Mouse (Mus musculus): ENCODE measurements around the gene Gfer. TPM values are rescaled to one million over a fixed set of nuclear protein-coding genes. Genes with fewer than 3 reads are reported as not detected.

The Gfer gene
- polyA plus RNA-seq, 1 experiment from 2014 or later = 48.5 TPM

DNA sequence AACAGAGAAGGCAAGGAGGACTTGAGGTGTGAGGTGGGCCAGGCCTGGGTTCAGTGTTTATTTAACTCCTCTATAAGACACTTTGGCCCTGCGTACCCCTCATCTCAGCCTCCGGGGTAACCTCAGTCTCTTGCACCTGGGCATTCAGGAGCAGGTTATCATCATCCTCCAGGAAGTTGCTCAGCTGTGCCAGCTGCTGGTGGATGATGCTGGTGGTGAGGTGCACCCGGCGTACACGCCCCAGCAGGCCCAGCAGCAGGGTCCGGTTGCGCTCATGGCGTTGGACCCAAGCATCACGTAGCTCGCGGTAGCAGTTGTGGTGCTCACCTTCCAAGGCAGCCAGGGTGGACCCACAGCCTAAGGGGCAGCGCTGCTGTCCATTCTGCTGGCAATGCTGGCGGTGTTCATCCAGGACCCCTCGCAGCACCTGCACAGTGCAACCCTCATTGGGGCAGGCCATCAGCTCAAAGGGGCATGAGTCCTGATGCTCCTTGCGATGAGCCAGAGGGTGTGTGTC is 20.3 kb upstream of the Gfer start:
- Histone ChIP-seq H3K27me3 (replicated peaks; ENCODE audit: control insufficient read depth, insufficient read depth, low read length) (no peaks in the 10 kb centered on the region), H3K36me3 (ENCODE audit: control insufficient read depth, insufficient read depth, low read length) (no peaks in the 10 kb centered on the region), H3K27ac (ENCODE audit: low read length) (no peak overlapping the region), H3K4me3 (ENCODE audit: low read length) (no peak overlapping the region), H3K4me1 (ENCODE audit: control insufficient read depth, insufficient read depth, low read length) (peaks cover 5% of the 10 kb centered on the region; the same call in 1 of the 2 replicates), H3K9ac (ENCODE audit: low read depth, low read length) (no peak overlapping the region), H3K9me3 (ENCODE audit: control insufficient read depth, low read length) (no peaks in the 10 kb centered on the region), H3K4me2 (ENCODE audit: low read depth, low read length) (no peak overlapping the region)
- ATAC-seq = no peak
- WGBS = 98% methylated on average over 15 of the region's 15 CpGs

DNA sequence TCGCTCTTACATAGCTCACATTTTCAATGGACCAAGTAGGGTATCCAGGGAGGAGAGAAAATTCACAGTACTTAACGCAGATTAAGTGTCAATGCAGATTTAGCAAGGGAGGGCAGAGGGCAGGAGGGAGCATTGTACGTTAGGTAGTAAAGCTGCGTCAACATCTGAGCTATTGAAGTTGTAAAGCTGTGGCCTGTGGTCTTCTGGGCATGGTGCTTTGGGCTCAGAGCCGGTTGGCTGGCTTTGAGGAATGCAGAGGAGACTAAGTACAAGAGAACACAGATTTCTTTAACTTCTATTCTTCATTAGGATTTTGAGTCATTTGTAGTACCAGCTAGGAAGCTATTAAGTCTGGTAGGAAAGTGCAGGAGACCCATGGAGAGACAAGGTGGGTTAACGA is 19.6 kb upstream of the Gfer start:
- H3K9me3 ChIP-seq (ENCODE audit: control insufficient read depth, low read length) = no peaks in the 10 kb centered on the region
- ATAC-seq = no peak
- H3K4me1 ChIP-seq (ENCODE audit: control insufficient read depth, insufficient read depth, low read length) = peaks cover 5% of the 10 kb centered on the region; the same call in 1 of the 2 replicates
- H3K4me2 ChIP-seq (ENCODE audit: low read depth, low read length) = no peak overlapping the region
- H3K4me3 ChIP-seq (ENCODE audit: low read length) = no peak overlapping the region
- no peak overlapping the region for H3K9ac ChIP-seq (ENCODE audit: low read depth, low read length)
- no peaks in the 10 kb centered on the region for H3K36me3 ChIP-seq (ENCODE audit: control insufficient read depth, insufficient read depth, low read length)
- H3K27me3 ChIP-seq (replicated peaks; ENCODE audit: control insufficient read depth, insufficient read depth, low read length) = no peaks in the 10 kb centered on the region
- 74% methylated on average over 6 of the region's 6 CpGs for WGBS
- H3K27ac ChIP-seq (ENCODE audit: low read length) = no peak overlapping the region

DNA sequence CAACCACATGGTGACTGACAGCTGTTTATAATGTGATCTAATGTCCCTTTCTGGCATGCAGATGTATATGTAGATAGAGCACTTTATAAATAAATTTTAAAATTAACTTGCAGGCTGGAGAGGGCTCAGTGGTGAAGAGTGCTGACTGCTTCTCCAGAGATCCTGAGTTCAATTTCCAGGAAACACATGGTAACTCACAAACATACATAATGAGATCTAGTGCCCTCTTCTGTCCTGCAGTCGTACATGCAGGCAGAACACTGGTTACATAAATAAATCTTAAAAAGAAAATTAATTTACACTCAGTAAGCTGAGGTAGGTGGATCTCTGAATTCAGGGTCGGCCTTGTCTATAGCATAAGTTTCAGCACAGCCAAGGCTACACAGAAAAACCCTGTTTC is 12.7 kb upstream of the Gfer start:
- Histone ChIP-seq H3K4me3 (ENCODE audit: low read length) (peak overlapping the region; percentile 64; the same call in 1 of the 2 replicates), H3K4me2 (ENCODE audit: low read depth, low read length) (no peak overlapping the region), H3K36me3 (ENCODE audit: control insufficient read depth, insufficient read depth, low read length) (peaks cover 10% of the 10 kb centered on the region; the same call in 1 of the 2 replicates), H3K9me3 (ENCODE audit: control insufficient read depth, low read length) (no peaks in the 10 kb centered on the region), H3K27ac (ENCODE audit: low read length) (no peak overlapping the region), H3K27me3 (replicated peaks; ENCODE audit: control insufficient read depth, insufficient read depth, low read length) (no peaks in the 10 kb centered on the region), H3K9ac (ENCODE audit: low read depth, low read length) (no peak overlapping the region), H3K4me1 (ENCODE audit: control insufficient read depth, insufficient read depth, low read length) (peaks cover 10% of the 10 kb centered on the region; the same call in 1 of the 2 replicates)
- 31% methylated on average over 2 of the region's 2 CpGs for WGBS
- no peak for ATAC-seq

DNA sequence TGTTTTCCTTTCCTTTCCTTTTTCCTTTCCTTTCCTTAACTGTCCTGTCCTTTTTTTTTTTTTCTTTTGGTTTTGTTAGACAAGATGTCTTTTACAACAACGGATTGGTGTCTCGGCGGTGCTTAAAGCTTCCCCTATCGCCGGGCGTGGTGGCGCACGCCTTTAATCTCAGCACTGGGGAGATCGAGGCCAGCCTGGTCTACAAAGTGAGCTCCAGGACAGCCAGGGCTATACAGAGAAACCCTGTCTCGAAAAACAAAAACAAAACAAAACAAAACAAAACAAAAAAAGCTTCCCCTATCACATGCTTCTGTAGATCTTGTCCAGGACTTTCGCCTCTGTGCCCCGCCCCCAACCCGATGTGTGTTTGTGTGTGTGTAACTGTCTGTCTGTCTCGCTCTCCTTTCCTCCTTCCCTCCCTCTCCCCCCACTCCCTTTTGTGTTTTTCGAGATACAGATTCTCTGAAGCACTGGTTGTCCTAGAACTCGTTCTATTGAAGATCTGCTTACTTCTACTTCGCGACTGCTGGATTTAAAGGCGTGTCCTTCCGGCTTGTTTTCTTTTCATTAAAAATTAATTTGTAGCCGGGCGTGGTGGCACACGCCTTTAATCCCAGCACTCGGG is 12.0 kb upstream of the Gfer start:
- Histone ChIP-seq H3K36me3 (ENCODE audit: control insufficient read depth, insufficient read depth, low read length) (peaks cover 10% of the 10 kb centered on the region; the same call in 1 of the 2 replicates), H3K9ac (ENCODE audit: low read depth, low read length) (peak overlapping the region; percentile 86), H3K4me1 (ENCODE audit: control insufficient read depth, insufficient read depth, low read length) (peaks cover 10% of the 10 kb centered on the region; the same call in 1 of the 2 replicates), H3K4me3 (ENCODE audit: low read length) (peak overlapping the region; percentile 64), H3K4me2 (ENCODE audit: low read depth, low read length) (peak overlapping the region; percentile 79), H3K27ac (ENCODE audit: low read length) (peak overlapping the region; percentile 75), H3K9me3 (ENCODE audit: control insufficient read depth, low read length) (no peaks in the 10 kb centered on the region), H3K27me3 (replicated peaks; ENCODE audit: control insufficient read depth, insufficient read depth, low read length) (no peaks in the 10 kb centered on the region)
- ATAC-seq = peak; percentile 38
- 4% methylated on average over 24 of the region's 24 CpGs for WGBS

DNA sequence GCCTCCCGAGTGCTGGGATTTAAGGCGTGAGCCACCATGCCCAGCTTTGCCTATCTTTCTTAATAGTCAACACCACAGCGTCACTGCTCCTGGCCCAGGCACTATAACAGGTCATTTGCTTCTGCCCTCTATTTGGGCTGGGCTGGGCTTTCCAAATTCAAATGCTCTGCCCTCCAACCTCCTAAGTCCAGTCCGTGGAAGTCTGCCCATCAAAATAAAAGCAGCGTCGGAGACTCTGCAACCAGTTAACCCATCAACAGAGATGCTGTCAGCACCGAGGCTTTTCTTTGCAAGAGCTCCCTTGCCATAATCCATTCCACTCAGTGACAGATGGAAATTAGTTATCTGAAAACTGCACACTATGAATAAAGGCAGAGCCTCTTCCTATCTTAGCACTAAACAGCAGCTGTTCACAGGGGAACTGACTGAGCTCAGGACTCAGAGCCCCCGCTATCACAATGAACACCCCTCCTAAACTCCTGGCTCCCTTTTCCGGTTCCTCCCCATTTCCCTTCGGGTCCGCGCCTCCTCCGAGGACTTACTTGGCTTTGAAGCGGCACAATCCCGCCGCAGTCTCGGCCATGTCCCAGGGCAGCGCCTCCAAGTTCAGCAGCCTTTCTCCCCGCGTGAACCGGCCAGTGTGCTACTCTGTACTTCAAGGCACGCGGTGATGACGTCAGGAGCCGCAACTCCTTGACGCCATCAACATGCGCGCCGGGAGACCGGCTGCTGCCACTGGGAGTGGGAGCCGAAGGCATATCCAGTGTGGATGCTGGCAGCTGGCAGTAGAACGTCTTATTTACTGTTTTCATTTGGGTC is 11.2 kb upstream of the Gfer start, which contains the start of gene Tbl3:
Gene Tbl3 (minus strand): TSS at position 679 of the 819 bp plus-strand sequence.
- 3% methylated on average over 32 of the region's 32 CpGs for WGBS
- peak within 1 kb of the TSS; percentile 75 for H3K27ac ChIP-seq (ENCODE audit: low read length)
- peak within 1 kb of the TSS; percentile 79 for H3K4me2 ChIP-seq (ENCODE audit: low read depth, low read length)
- peak within 1 kb of the TSS; percentile 86 for H3K9ac ChIP-seq (ENCODE audit: low read depth, low read length)
- no peaks in the 10 kb centered on the region for H3K27me3 ChIP-seq (replicated peaks; ENCODE audit: control insufficient read depth, insufficient read depth, low read length)
- peak within 1 kb of the TSS; percentile 64 for H3K4me3 ChIP-seq (ENCODE audit: low read length)
- no peaks in the 10 kb centered on the region for H3K9me3 ChIP-seq (ENCODE audit: control insufficient read depth, low read length)
- peaks cover 11% of the 10 kb centered on the region; the same call in 1 of the 2 replicates for H3K36me3 ChIP-seq (ENCODE audit: control insufficient read depth, insufficient read depth, low read length)
- H3K4me1 ChIP-seq (ENCODE audit: control insufficient read depth, insufficient read depth, low read length) = peaks cover 10% of the 10 kb centered on the region; the same call in 1 of the 2 replicates
- peak; percentile 89 for ATAC-seq

DNA sequence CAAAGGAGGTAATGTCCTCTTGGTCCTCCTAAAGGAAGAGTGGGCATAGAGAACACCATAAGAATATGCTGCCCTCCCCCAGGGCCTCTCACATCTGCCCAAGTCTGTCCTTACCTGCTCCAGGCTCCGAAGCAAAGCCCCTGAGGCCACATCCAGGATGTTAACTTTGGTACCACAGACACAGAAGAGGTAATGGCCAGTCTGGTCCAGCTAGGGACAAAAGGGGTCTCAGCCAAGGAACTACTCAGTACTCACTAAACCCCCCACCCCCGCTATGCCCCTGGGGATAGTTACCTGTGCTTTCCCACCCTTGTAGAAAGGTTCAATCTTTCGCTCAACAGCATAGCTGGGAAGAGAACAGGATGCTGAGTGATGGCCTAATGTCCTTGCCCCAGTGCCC is 9.9 kb upstream of the Gfer start:
- Histone ChIP-seq H3K27me3 (replicated peaks; ENCODE audit: control insufficient read depth, insufficient read depth, low read length) (no peaks in the 10 kb centered on the region), H3K27ac (ENCODE audit: low read length) (no peak overlapping the region), H3K36me3 (ENCODE audit: control insufficient read depth, insufficient read depth, low read length) (peaks cover 24% of the 10 kb centered on the region), H3K4me3 (ENCODE audit: low read length) (no peak overlapping the region), H3K9ac (ENCODE audit: low read depth, low read length) (no peak overlapping the region), H3K4me1 (ENCODE audit: control insufficient read depth, insufficient read depth, low read length) (peaks cover 10% of the 10 kb centered on the region; the same call in 1 of the 2 replicates), H3K4me2 (ENCODE audit: low read depth, low read length) (no peak overlapping the region), H3K9me3 (ENCODE audit: control insufficient read depth, low read length) (no peaks in the 10 kb centered on the region)
- no peak for ATAC-seq
- 93% methylated on average over 3 of the region's 3 CpGs for WGBS

DNA sequence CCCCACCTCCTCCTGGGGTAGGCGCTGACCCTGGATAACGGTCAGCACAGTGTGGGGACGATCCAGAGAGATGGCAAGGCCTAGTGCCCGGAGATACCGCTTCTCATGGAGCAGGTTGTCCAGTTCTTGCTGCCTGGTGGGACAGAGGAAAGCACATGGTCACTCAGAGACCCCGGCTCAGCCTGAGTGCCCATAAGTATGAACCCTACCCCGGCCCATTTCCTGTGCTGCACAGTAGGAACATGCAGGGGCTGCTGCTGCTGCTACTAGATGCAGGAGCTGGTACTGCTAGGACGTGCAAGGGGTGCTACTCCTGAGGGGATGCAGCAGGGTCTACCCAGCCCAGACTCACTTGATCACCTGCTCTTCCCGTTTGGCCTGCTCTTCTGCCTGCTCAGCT is 5.3 kb upstream of the Gfer start:
- H3K27ac ChIP-seq (ENCODE audit: low read length) = no peak overlapping the region
- peaks cover 18% of the 10 kb centered on the region for H3K4me1 ChIP-seq (ENCODE audit: control insufficient read depth, insufficient read depth, low read length)
- no peak for ATAC-seq
- no peaks in the 10 kb centered on the region for H3K9me3 ChIP-seq (ENCODE audit: control insufficient read depth, low read length)
- H3K9ac ChIP-seq (ENCODE audit: low read depth, low read length) = no peak overlapping the region
- peaks cover 27% of the 10 kb centered on the region for H3K36me3 ChIP-seq (ENCODE audit: control insufficient read depth, insufficient read depth, low read length)
- no peak overlapping the region for H3K4me3 ChIP-seq (ENCODE audit: low read length)
- no peak overlapping the region for H3K4me2 ChIP-seq (ENCODE audit: low read depth, low read length)
- no peaks in the 10 kb centered on the region for H3K27me3 ChIP-seq (replicated peaks; ENCODE audit: control insufficient read depth, insufficient read depth, low read length)
- WGBS = 90% methylated on average over 9 of the region's 9 CpGs

DNA sequence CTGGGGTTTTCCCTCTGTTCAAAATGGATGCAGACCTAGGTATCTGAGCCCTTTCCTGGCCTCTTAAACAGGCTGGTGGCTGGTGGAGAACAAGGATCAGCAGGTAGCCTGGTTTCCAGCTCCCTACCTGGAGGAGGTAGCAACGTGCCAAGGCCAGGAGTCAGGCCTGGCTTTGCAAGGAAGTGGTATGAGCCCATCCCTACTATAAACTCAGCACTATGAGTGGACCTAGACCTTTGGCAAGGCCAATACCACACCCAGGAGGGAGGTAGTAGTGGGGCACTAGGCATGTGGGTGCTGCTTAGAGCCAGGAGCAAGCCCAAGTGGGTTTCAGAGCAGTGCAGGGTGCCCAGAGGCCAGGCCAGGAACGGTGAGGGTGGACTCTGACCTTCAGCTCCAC is 3.5 kb upstream of the Gfer start:
- H3K27ac ChIP-seq (ENCODE audit: low read length) = peak overlapping the region; percentile 90
- H3K36me3 ChIP-seq (ENCODE audit: control insufficient read depth, insufficient read depth, low read length) = peaks cover 24% of the 10 kb centered on the region
- peak overlapping the region; percentile 21 for H3K4me2 ChIP-seq (ENCODE audit: low read depth, low read length)
- peak overlapping the region; percentile 55 for H3K9ac ChIP-seq (ENCODE audit: low read depth, low read length)
- peak; percentile 52 for ATAC-seq
- no peaks in the 10 kb centered on the region for H3K9me3 ChIP-seq (ENCODE audit: control insufficient read depth, low read length)
- H3K27me3 ChIP-seq (replicated peaks; ENCODE audit: control insufficient read depth, insufficient read depth, low read length) = no peaks in the 10 kb centered on the region
- H3K4me3 ChIP-seq (ENCODE audit: low read length) = peak overlapping the region; percentile 21; the same call in 1 of the 2 replicates
- 52% methylated on average over 2 of the region's 2 CpGs for WGBS
- H3K4me1 ChIP-seq (ENCODE audit: control insufficient read depth, insufficient read depth, low read length) = peaks cover 23% of the 10 kb centered on the region

DNA sequence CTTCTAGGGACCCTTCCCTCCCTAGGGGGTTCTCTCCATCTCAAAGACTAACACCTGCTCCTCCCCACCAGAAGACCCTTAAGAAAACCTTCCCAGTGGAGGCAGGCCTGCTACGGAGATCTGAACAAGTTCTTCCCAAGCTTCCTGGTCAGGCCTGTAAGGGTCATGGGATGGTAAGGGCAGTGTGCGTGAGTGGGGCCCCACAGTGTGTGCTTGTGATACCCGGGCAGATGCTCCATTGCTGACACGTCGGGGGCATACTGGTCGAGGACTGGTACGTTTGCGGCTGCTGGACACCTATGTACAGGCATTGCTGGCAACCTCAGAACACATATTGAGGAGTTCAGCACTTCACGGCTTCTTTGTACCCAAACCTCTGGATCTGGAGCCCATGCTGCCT is 2.8 kb upstream of the Gfer start:
- Histone ChIP-seq H3K4me2 (ENCODE audit: low read depth, low read length) (peak overlapping the region; percentile 21), H3K9me3 (ENCODE audit: control insufficient read depth, low read length) (no peaks in the 10 kb centered on the region), H3K4me1 (ENCODE audit: control insufficient read depth, insufficient read depth, low read length) (peaks cover 23% of the 10 kb centered on the region), H3K27me3 (replicated peaks; ENCODE audit: control insufficient read depth, insufficient read depth, low read length) (no peaks in the 10 kb centered on the region), H3K36me3 (ENCODE audit: control insufficient read depth, insufficient read depth, low read length) (peaks cover 17% of the 10 kb centered on the region), H3K27ac (ENCODE audit: low read length) (peak overlapping the region; percentile 90), H3K9ac (ENCODE audit: low read depth, low read length) (peak overlapping the region; percentile 38), H3K4me3 (ENCODE audit: low read length) (peak overlapping the region; percentile 21)
- no peak for ATAC-seq
- WGBS = 64% methylated on average over 9 of the region's 9 CpGs
